Mouse (Mus musculus) lung, embryonic 16.5 days (tissue): Measurements from ENCODE around the gene Amz1. TPM values are rescaled to one million over a fixed set of nuclear protein-coding genes. Genes with fewer than 3 reads are reported as not detected.

Source experiments
- ATAC-seq: fragments of 200-750 bp; cut with Nextera tagmentation; 2 replicates; pipeline ENCODE4 v1.8.0; 2017; ENCODE audit warnings: low read depth, mild to moderate bottlenecking, moderate library complexity
- H3K27ac ChIP-seq: fragments of 300-500 bp; sonication (generic); 2 replicates; pipeline ENCODE4 v1.5.1; 2014; ENCODE audit warnings: mild to moderate bottlenecking, control low read depth, low read length
- H3K27me3 ChIP-seq: fragments of 300-500 bp; sonication (generic); 2 replicates; pipeline ENCODE4 v1.6.1; 2014; ENCODE audit warnings: low read depth, low read length, mixed read lengths; ENCODE audit not compliant: control insufficient read depth, insufficient read depth
- H3K36me3 ChIP-seq: fragments of 300-500 bp; sonication (generic); 2 replicates; pipeline ENCODE4 v1.6.1; 2014; ENCODE audit warnings: low read length; ENCODE audit not compliant: control insufficient read depth, insufficient read depth
- H3K4me1 ChIP-seq: fragments of 300-500 bp; sonication (generic); replicated peaks from 2 replicates; pipeline ENCODE4 v1.6.1; 2014; ENCODE audit warnings: low read length, mixed read lengths; ENCODE audit not compliant: control insufficient read depth, insufficient read depth
- H3K4me2 ChIP-seq: fragments of 300-500 bp; sonication (generic); 2 replicates; pipeline ENCODE4 v1.6.1; 2014; ENCODE audit warnings: low read depth, low read length, control low read depth
- H3K4me3 ChIP-seq: fragments of 300-500 bp; sonication (generic); 2 replicates; pipeline ENCODE4 v1.5.1; 2014; ENCODE audit warnings: mild to moderate bottlenecking, low read length, control low read depth
- H3K9ac ChIP-seq: fragments of 300-500 bp; sonication (generic); 2 replicates; pipeline ENCODE4 v1.6.1; 2014; ENCODE audit warnings: low read length, control low read depth
- H3K9me3 ChIP-seq: fragments of 300-500 bp; sonication (generic); 2 replicates; pipeline ENCODE4 v1.6.1; 2016; ENCODE audit warnings: low read length; ENCODE audit not compliant: control insufficient read depth
- WGBS: fragments of 180-500 bp; shearing (Covaris S2); extraction: QIAGEN DNeasy Blood & Tissue Kit; methylation state at CpG from one replicate; pipeline ENCODE4 v1.1.7; 2014; 5-methylcytosine and 5-hydroxymethylcytosine counted together
- polyA plus RNA-seq: library from polyadenylated mRNA; unstranded; fragments of >200 nt; fragmentation: Nextera tagmentation; extraction: Ambion mirVana; gene quantifications from 2 replicates; pipeline ENCODE4 v1.2.1, GENCODE M21; 2015

The Amz1 gene
- polyA plus RNA-seq, 1 experiment from 2014 or later: 1.4 TPM

- Histone ChIP-seq H3K9ac (no peak overlapping the region), H3K27me3 (no peaks in the 10 kb centered on the region), H3K4me3 (no peak overlapping the region), H3K27ac (peak overlapping the region; percentile 95; the same call in 1 of the 2 replicates), H3K36me3 (peaks cover 5% of the 10 kb centered on the region; the same call in 1 of the 2 replicates), H3K4me2 (no peak overlapping the region), H3K9me3 (no peaks in the 10 kb centered on the region), H3K4me1 (peaks cover 75% of the 10 kb centered on the region)
- ATAC-seq: no peak
Measured at GRCm38 (mm10) chr5:140789561-140789960, 65.6 kb downstream of the Amz1 start.

- H3K4me2 ChIP-seq: 0 out of 2 replicates have a peak overlapping the region, but pooled peaks have one; percentile 24
- H3K36me3 ChIP-seq: no peaks in the 10 kb centered on the region
- ATAC-seq: no peak
- no peak overlapping the region for H3K4me3 ChIP-seq
- peaks cover 81% of the 10 kb centered on the region for H3K4me1 ChIP-seq
- 36% methylated on average over 2 of the region's 2 CpGs for WGBS
- peak overlapping the region; percentile 95 for H3K27ac ChIP-seq
- no peak overlapping the region for H3K9ac ChIP-seq
- no peaks in the 10 kb centered on the region for H3K27me3 ChIP-seq
- H3K9me3 ChIP-seq: no peaks in the 10 kb centered on the region
Measured at GRCm38 (mm10) chr5:140790392-140790791, 66.5 kb downstream of the Amz1 start.

- Histone ChIP-seq H3K4me1 (peaks cover 74% of the 10 kb centered on the region), H3K9ac (peak overlapping the region; percentile 27), H3K27me3 (no peaks in the 10 kb centered on the region), H3K27ac (peak overlapping the region; percentile 95), H3K4me2 (peak overlapping the region; percentile 24), H3K4me3 (no peak overlapping the region), H3K9me3 (no peaks in the 10 kb centered on the region), H3K36me3 (no peaks in the 10 kb centered on the region)
- peak; percentile 83 for ATAC-seq
- 10% methylated on average over 9 of the region's 9 CpGs for WGBS
Measured at GRCm38 (mm10) chr5:140790937-140791877, 67.3 kb downstream of the Amz1 start.

- no peak overlapping the region for H3K9ac ChIP-seq
- 0 out of 2 replicates have a peak, but pooled peaks have one; percentile 16 for ATAC-seq
- peak overlapping the region; percentile 24; the same call in 1 of the 2 replicates for H3K4me2 ChIP-seq
- WGBS: 17% methylated on average over 5 of the region's 5 CpGs
- H3K36me3 ChIP-seq: no peaks in the 10 kb centered on the region
- peaks cover 67% of the 10 kb centered on the region for H3K4me1 ChIP-seq
- H3K9me3 ChIP-seq: no peaks in the 10 kb centered on the region
- H3K27ac ChIP-seq: peak overlapping the region; percentile 95
- H3K27me3 ChIP-seq: no peaks in the 10 kb centered on the region
- H3K4me3 ChIP-seq: no peak overlapping the region
Measured at GRCm38 (mm10) chr5:140792233-140792632, 68.3 kb downstream of the Amz1 start.

GRCm38 (mm10) chr5:140794753-140795152, 70.8 kb downstream of the Amz1 start:
- ATAC-seq: no peak
- no peak overlapping the region for H3K9ac ChIP-seq
- no peaks in the 10 kb centered on the region for H3K36me3 ChIP-seq
- H3K27me3 ChIP-seq: no peaks in the 10 kb centered on the region
- no peaks in the 10 kb centered on the region for H3K9me3 ChIP-seq
- H3K4me1 ChIP-seq: peaks cover 64% of the 10 kb centered on the region
- no peak overlapping the region for H3K4me2 ChIP-seq
- no peak overlapping the region for H3K4me3 ChIP-seq
- H3K27ac ChIP-seq: peak overlapping the region; percentile 7; the same call in 1 of the 2 replicates
- 21% methylated on average over 3 of the region's 3 CpGs for WGBS

- Histone ChIP-seq H3K4me3 (no peak overlapping the region), H3K27ac (peak overlapping the region; percentile 7; the same call in 1 of the 2 replicates), H3K36me3 (no peaks in the 10 kb centered on the region), H3K9me3 (no peaks in the 10 kb centered on the region), H3K27me3 (no peaks in the 10 kb centered on the region), H3K4me1 (peaks cover 62% of the 10 kb centered on the region), H3K9ac (no peak overlapping the region), H3K4me2 (no peak overlapping the region)
- ATAC-seq: no peak
- 43% methylated on average over 2 of the region's 2 CpGs for WGBS
Measured at GRCm38 (mm10) chr5:140795176-140795575, 71.2 kb downstream of the Amz1 start.

DNA sequence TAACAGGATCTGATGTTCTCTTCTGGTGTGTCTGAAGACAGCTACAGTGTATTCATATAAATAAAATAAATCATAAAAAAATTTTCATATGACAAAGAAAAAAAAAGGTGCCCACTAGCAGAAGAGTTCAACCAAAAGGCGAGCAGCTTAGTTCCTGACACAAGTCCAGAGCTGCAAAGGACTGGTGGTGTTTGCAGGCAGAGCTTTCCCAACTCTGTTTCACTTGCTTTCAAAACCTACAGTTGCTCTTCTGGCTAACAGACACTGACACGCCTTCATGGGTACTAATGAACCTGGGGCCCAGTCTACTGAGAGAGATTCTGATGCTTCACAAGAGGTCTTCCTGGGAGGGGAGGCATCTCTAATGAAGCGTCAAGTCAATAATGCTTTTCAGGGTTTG, 72.1 kb downstream of the Amz1 start:
- H3K36me3 ChIP-seq: no peaks in the 10 kb centered on the region
- no peak overlapping the region for H3K9ac ChIP-seq
- no peak overlapping the region for H3K4me2 ChIP-seq
- H3K27me3 ChIP-seq: no peaks in the 10 kb centered on the region
- no peak overlapping the region for H3K4me3 ChIP-seq
- no peak for ATAC-seq
- H3K9me3 ChIP-seq: no peaks in the 10 kb centered on the region
- WGBS: 83% methylated on average over 3 of the region's 3 CpGs
- H3K27ac ChIP-seq: no peak overlapping the region
- H3K4me1 ChIP-seq: peaks cover 62% of the 10 kb centered on the region

- Histone ChIP-seq H3K9ac (0 out of 2 replicates have a peak overlapping the region, but pooled peaks have one; percentile 3), H3K4me2 (no peak overlapping the region), H3K36me3 (no peaks in the 10 kb centered on the region), H3K4me1 (peaks cover 41% of the 10 kb centered on the region), H3K9me3 (no peaks in the 10 kb centered on the region), H3K4me3 (no peak overlapping the region), H3K27ac (no peak overlapping the region), H3K27me3 (no peaks in the 10 kb centered on the region)
- ATAC-seq: no peak
- WGBS: 70% methylated on average over 7 of the region's 7 CpGs
Measured at GRCm38 (mm10) chr5:140798158-140798557, 74.2 kb downstream of the Amz1 start.

DNA sequence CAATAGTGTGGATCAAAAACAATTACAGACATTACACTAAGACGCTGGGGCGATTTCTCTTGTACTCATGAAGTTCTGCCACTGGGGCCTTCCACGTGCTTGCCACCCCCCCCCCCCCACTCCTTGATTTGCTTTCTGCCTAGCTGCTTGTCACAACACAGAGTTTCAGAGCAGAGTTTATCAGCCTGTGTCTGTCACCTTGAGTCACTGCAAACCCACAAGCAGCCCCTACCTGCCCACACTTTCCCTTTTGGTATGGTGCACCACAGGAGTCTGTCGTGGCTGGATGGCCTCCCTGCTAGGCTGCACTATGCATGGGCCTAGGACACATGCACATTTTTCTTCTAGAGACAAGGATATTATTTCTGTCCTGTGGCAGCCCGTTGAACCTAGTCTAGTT, 74.8 kb downstream of the Amz1 start:
- H3K27ac ChIP-seq: no peak overlapping the region

More for the DNA sequence above, 74.8 kb downstream of the Amz1 start:
- Histone ChIP-seq H3K4me3 (no peak overlapping the region), H3K27me3 (no peaks in the 10 kb centered on the region), H3K36me3 (no peaks in the 10 kb centered on the region), H3K4me1 (peaks cover 37% of the 10 kb centered on the region), H3K4me2 (no peak overlapping the region), H3K9ac (no peak overlapping the region), H3K9me3 (no peaks in the 10 kb centered on the region)
- WGBS: 65% methylated on average over 5 of the region's 5 CpGs
- no peak for ATAC-seq
